Mouse (Mus musculus) forebrain, embryonic 16.5 days (tissue): ENCODE data around the gene Abhd4. TPM values are rescaled to one million over a fixed set of nuclear protein-coding genes. Genes with fewer than 3 reads are reported as not detected.

Experiments
- ATAC-seq: fragments of 200-750 bp; cut with Nextera tagmentation; 2 replicates; pipeline ENCODE4 v1.8.0; 2017; ENCODE audit warnings: mild to moderate bottlenecking, moderate library complexity
- H3K27ac ChIP-seq: fragments of 300-500 bp; sonication (generic); 2 replicates; pipeline ENCODE4 v1.5.1; 2014; ENCODE audit warnings: low read length, control low read depth
- H3K27me3 ChIP-seq: fragments of 300-500 bp; sonication (generic); replicated peaks from 2 replicates; pipeline ENCODE4 v1.6.1; 2014; ENCODE audit warnings: low read length; ENCODE audit not compliant: control insufficient read depth, insufficient read depth
- H3K36me3 ChIP-seq: fragments of 300-500 bp; sonication (generic); 2 replicates; pipeline ENCODE4 v1.6.1; 2014; ENCODE audit not compliant: control insufficient read depth, insufficient read depth
- H3K4me1 ChIP-seq: fragments of 300-500 bp; sonication (generic); replicated peaks from 2 replicates; pipeline ENCODE4 v1.6.1; 2014; ENCODE audit warnings: low read length; ENCODE audit not compliant: control insufficient read depth, insufficient read depth
- H3K4me2 ChIP-seq: fragments of 300-500 bp; sonication (generic); 2 replicates; pipeline ENCODE4 v1.6.1; 2014; ENCODE audit warnings: mild to moderate bottlenecking, low read length, control low read depth
- H3K4me3 ChIP-seq: fragments of 300-500 bp; sonication (generic); replicated peaks from 2 replicates; pipeline ENCODE4 v1.5.1; 2014; ENCODE audit warnings: mild to moderate bottlenecking, low read length, control low read depth
- H3K9ac ChIP-seq: fragments of 300-500 bp; sonication (generic); replicated peaks from 2 replicates; pipeline ENCODE4 v1.6.1; 2014; ENCODE audit warnings: low read depth, low read length, control low read depth
- H3K9me3 ChIP-seq: fragments of 300-500 bp; sonication (generic); 2 replicates; pipeline ENCODE4 v1.6.1; 2016; ENCODE audit warnings: low read length; ENCODE audit not compliant: control insufficient read depth
- WGBS: fragments of 180-500 bp; shearing (Covaris S2); extraction: QIAGEN DNeasy Blood & Tissue Kit; methylation state at CpG from one replicate; pipeline ENCODE4 v1.1.7; 2014; 5-methylcytosine and 5-hydroxymethylcytosine counted together
- polyA plus RNA-seq: library from polyadenylated mRNA; unstranded; fragments of >200 nt; fragmentation: Nextera tagmentation; extraction: Ambion mirVana; gene quantifications from 2 replicates; pipeline ENCODE4 v1.2.1, GENCODE M21; 2015

Gene Abhd4
- polyA plus RNA-seq, 1 experiment from 2014 or later: 50.2 TPM

- no peak overlapping the region for H3K4me3 ChIP-seq
- no peaks in the 10 kb centered on the region; the same call in 1 of the 2 replicates for H3K9me3 ChIP-seq
- peaks cover 8% of the 10 kb centered on the region; the same call in 1 of the 2 replicates for H3K4me1 ChIP-seq
- no peak overlapping the region for H3K4me2 ChIP-seq
- no peaks in the 10 kb centered on the region for H3K27me3 ChIP-seq
- no peak for ATAC-seq
- H3K27ac ChIP-seq: no peak overlapping the region
- H3K9ac ChIP-seq: no peak overlapping the region
- 93% methylated on average over 3 of the region's 3 CpGs for WGBS
- H3K36me3 ChIP-seq: peaks cover 19% of the 10 kb centered on the region
Measured at GRCm38 (mm10) chr14:54246232-54246631, 7.8 kb upstream of the Abhd4 start.

DNA sequence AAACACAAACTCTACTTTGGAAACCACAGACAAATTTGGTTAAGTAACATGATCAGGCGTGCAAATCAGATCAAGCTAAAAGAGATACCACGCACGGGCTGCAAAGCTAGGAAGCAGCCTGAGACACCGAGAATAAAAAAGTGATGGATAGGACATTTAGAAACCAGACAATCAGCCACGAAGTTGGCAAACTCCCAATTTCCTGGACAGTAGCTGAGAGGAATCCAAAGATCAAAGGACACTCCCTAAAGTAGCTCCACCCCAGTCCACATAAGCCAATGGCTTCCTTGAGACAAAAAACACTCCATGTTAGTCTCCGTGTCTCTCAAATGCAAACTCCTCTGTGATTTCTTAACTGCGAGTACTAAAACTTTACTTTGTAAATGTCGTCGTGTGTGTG, 4.7 kb upstream of the Abhd4 start:
- no peak overlapping the region for H3K9ac ChIP-seq
- ATAC-seq: no peak
- no peak overlapping the region for H3K27ac ChIP-seq
- no peak overlapping the region for H3K4me2 ChIP-seq
- H3K4me3 ChIP-seq: no peak overlapping the region
- H3K27me3 ChIP-seq: no peaks in the 10 kb centered on the region
- H3K9me3 ChIP-seq: no peaks in the 10 kb centered on the region
- peaks cover 23% of the 10 kb centered on the region for H3K4me1 ChIP-seq
- 80% methylated on average over 9 of the region's 9 CpGs for whole genome bisulfite sequencing
- H3K36me3 ChIP-seq: peaks cover 4% of the 10 kb centered on the region; the same call in 1 of the 2 replicates

DNA sequence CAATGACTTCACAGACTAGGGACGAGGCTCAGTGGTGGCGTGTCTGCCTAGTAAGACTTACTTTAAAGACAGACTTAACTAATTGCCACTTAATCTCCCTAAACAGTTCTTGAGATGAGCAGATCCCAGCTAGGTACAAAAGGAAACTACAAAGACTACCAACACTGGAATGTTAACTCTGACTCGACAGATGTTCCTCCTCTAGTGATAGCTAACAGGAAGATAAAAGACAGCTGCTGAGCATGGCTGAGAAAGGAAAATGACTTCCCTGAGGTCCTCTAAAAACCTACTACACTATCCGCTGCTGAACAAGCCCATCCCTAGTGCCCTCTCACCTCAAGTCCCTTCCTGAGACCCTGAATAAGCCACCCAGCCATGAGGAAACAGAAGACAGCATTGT, 3.9 kb upstream of the Abhd4 start:
- ATAC-seq: no peak
- no peaks in the 10 kb centered on the region for H3K27me3 ChIP-seq
- H3K4me3 ChIP-seq: no peak overlapping the region
- no peak overlapping the region for H3K9ac ChIP-seq
- H3K27ac ChIP-seq: no peak overlapping the region
- H3K4me1 ChIP-seq: peaks cover 29% of the 10 kb centered on the region
- no peaks in the 10 kb centered on the region for H3K9me3 ChIP-seq
- peaks cover 4% of the 10 kb centered on the region; the same call in 1 of the 2 replicates for H3K36me3 ChIP-seq
- H3K4me2 ChIP-seq: no peak overlapping the region
- 75% methylated on average over 4 of the region's 4 CpGs for WGBS

- Histone ChIP-seq H3K9ac (no peak overlapping the region; the same call in 1 of the 2 replicates), H3K27ac (no peak overlapping the region)
Measured at GRCm38 (mm10) chr14:54254670-54255202, 748 bp downstream of the Abhd4 start.

GRCm38 (mm10) chr14:54258131-54258670, 4.2 kb downstream of the Abhd4 start:
- 66% methylated on average over 7 of the region's 7 CpGs for WGBS
- H3K4me1 ChIP-seq: peaks cover 24% of the 10 kb centered on the region
- H3K27me3 ChIP-seq: no peaks in the 10 kb centered on the region
- ATAC-seq: no peak
- H3K4me2 ChIP-seq: no peak overlapping the region
- H3K27ac ChIP-seq: no peak overlapping the region
- no peak overlapping the region for H3K4me3 ChIP-seq
- H3K9ac ChIP-seq: no peak overlapping the region
- H3K9me3 ChIP-seq: no peaks in the 10 kb centered on the region
- no peaks in the 10 kb centered on the region for H3K36me3 ChIP-seq

More at GRCm38 (mm10) chr14:54254670-54255202, 748 bp downstream of the Abhd4 start:
- no peaks in the 10 kb centered on the region for H3K36me3 ChIP-seq
- peak overlapping the region; percentile 74 for H3K4me3 ChIP-seq
- H3K27me3 ChIP-seq: no peaks in the 10 kb centered on the region
- H3K4me2 ChIP-seq: peak overlapping the region; percentile 68
- H3K9me3 ChIP-seq: no peaks in the 10 kb centered on the region
- no peak for ATAC-seq
- peaks cover 40% of the 10 kb centered on the region for H3K4me1 ChIP-seq
- WGBS: 67% methylated on average over 12 of the region's 12 CpGs

GRCm38 (mm10) chr14:54259003-54259721, 5.2 kb downstream of the Abhd4 start:
- Histone ChIP-seq H3K9me3 (no peaks in the 10 kb centered on the region), H3K27ac (no peak overlapping the region), H3K4me2 (peak overlapping the region; percentile 90), H3K4me3 (peak overlapping the region; percentile 61), H3K27me3 (no peaks in the 10 kb centered on the region), H3K36me3 (no peaks in the 10 kb centered on the region), H3K4me1 (peaks cover 24% of the 10 kb centered on the region), H3K9ac (peak overlapping the region; percentile 65)
- peak; percentile 92 for ATAC-seq
- under 1% methylated on average over 35 of the region's 35 CpGs for WGBS

GRCm38 (mm10) chr14:54259722-54260085, 5.7 kb downstream of the Abhd4 start:
- no peaks in the 10 kb centered on the region for H3K9me3 ChIP-seq
- H3K4me1 ChIP-seq: peaks cover 20% of the 10 kb centered on the region
- no peaks in the 10 kb centered on the region for H3K27me3 ChIP-seq
- H3K27ac ChIP-seq: no peak overlapping the region
- peak overlapping the region; percentile 65 for H3K9ac ChIP-seq
- WGBS: 24% methylated on average over 8 of the region's 8 CpGs
- ATAC-seq: no peak
- H3K36me3 ChIP-seq: no peaks in the 10 kb centered on the region
- peak overlapping the region; percentile 90 for H3K4me2 ChIP-seq
- H3K4me3 ChIP-seq: peak overlapping the region; percentile 61

- WGBS: 72% methylated on average over 2 of the region's 2 CpGs
- Histone ChIP-seq H3K4me3 (no peak overlapping the region), H3K27me3 (no peaks in the 10 kb centered on the region), H3K4me1 (peaks cover 17% of the 10 kb centered on the region), H3K36me3 (no peaks in the 10 kb centered on the region), H3K27ac (no peak overlapping the region), H3K9me3 (no peaks in the 10 kb centered on the region), H3K9ac (no peak overlapping the region), H3K4me2 (peak overlapping the region; percentile 90; the same call in 1 of the 2 replicates)
- no peak for ATAC-seq
Measured at GRCm38 (mm10) chr14:54260196-54260595, 6.2 kb downstream of the Abhd4 start.

DNA sequence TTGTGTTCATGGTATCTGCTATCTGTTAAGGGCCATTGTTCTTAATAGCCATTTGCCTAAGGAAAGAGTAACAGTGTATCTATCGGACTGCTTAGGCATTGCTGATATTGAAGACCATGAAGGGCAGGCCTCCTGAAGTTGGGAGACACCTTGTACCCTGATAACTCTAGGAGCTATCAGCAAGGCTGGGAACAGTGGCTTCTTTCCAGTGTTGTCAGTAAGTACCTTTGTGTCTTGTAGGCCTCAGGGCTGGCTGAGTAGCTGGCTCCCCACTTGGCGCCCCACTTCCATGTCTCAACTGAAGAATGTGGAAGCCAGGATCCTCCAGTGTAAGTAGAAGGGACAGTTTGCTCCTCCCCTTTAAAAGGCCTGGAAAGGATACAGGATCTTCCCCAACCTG, 7.4 kb downstream of the Abhd4 start:
- H3K9ac ChIP-seq: no peak overlapping the region
- peaks cover 17% of the 10 kb centered on the region for H3K4me1 ChIP-seq
- no peak for ATAC-seq
- no peaks in the 10 kb centered on the region for H3K36me3 ChIP-seq
- H3K4me2 ChIP-seq: no peak overlapping the region
- no peaks in the 10 kb centered on the region for H3K27me3 ChIP-seq
- no peak overlapping the region for H3K4me3 ChIP-seq
- 98% methylated on average over 2 of the region's 2 CpGs for WGBS
- H3K27ac ChIP-seq: no peak overlapping the region
- H3K9me3 ChIP-seq: no peaks in the 10 kb centered on the region
